Comparison of ENCODE assay signal across 1 mouse cellular context in genomic region chr11:43410291-43410690, GRCm38 (mm10).
TF ChIP-seq lines count a peak whose summit lies in the region.

No protein-coding gene starts in this region.

TF ChIP-seq in CH12.LX, 34 proteins besides CTCF, POLR2A, EP300 and RAD21 (continued from another document):
- TF ChIP-seq PAX5 (IDR thresholded peaks at IDR 0.05; ENCODE audit: low read length): no peak
- TF ChIP-seq NRF1 (IDR thresholded peaks at IDR 0.05; ENCODE audit: low read depth, low read length): no peak
- no peak for TF ChIP-seq MAZ (IDR thresholded peaks at IDR 0.05; ENCODE audit: low read depth, low read length)
- TF ChIP-seq E2F4 (IDR thresholded peaks at IDR 0.05; ENCODE audit: insufficient replicate concordance, low read depth, low read length): no peak
- TF ChIP-seq ZC3H11A (IDR thresholded peaks at IDR 0.05; ENCODE audit: low read depth, low read length): no peak
- TF ChIP-seq ELF1 (IDR thresholded peaks at IDR 0.05; ENCODE audit: low read depth, low read length): no peak; the same call in 1 of the 2 replicates
- no peak for TF ChIP-seq GABPA (IDR thresholded peaks at IDR 0.05; ENCODE audit: insufficient replicate concordance, low read depth, low read length)
- TF ChIP-seq MAX (IDR thresholded peaks at IDR 0.05; ENCODE audit: low read length): no peak
- no peak; the same call in 1 of the 2 replicates for TF ChIP-seq SIN3A (IDR thresholded peaks at IDR 0.05; ENCODE audit: low read length)
- TF ChIP-seq ZMIZ1 (IDR thresholded peaks at IDR 0.05; ENCODE audit: low read depth, low read length): 0 out of 2 replicates have a peak, but pooled peaks have one; percentile 11
- TF ChIP-seq ETS1 (conservative IDR thresholded peaks at IDR 0.05; ENCODE audit: low read depth, low read length): peak; percentile 54; the same call in 1 of the 2 replicates
- peak; percentile 15; the same call in 1 of the 2 replicates for TF ChIP-seq HCFC1 (IDR thresholded peaks at IDR 0.05; ENCODE audit: low read depth, low read length)
- no peak for TF ChIP-seq USF2 (conservative IDR thresholded peaks at IDR 0.05; ENCODE audit: low read depth, low read length)
- TF ChIP-seq POLR2AphosphoS2 (IDR thresholded peaks at IDR 0.05; ENCODE audit: low read depth, low read length): no peak
- TF ChIP-seq TBP (conservative IDR thresholded peaks at IDR 0.05; ENCODE audit: low read depth, low read length): no peak
- TF ChIP-seq NELFE (IDR thresholded peaks at IDR 0.05; ENCODE audit: low read depth, low read length): no peak
- no peak for TF ChIP-seq RCOR1 (conservative IDR thresholded peaks at IDR 0.05; ENCODE audit: low read depth, low read length)
- no peak for TF ChIP-seq JUN (IDR thresholded peaks at IDR 0.05; ENCODE audit: insufficient read depth, low read depth, low read length)
- no peak for TF ChIP-seq MXI1 (IDR thresholded peaks at IDR 0.05; ENCODE audit: low read depth, low read length)
- TF ChIP-seq KAT2A (IDR thresholded peaks at IDR 0.05; ENCODE audit: insufficient replicate concordance, low read length): no peak
- peak; percentile 76 for TF ChIP-seq BHLHE40 (IDR thresholded peaks at IDR 0.05; ENCODE audit: low read depth, low read length)
- no peak for TF ChIP-seq ZKSCAN1 (IDR thresholded peaks at IDR 0.05; ENCODE audit: borderline replicate concordance, low read depth, low read length)
- no peak for TF ChIP-seq TCF12 (IDR thresholded peaks at IDR 0.05; ENCODE audit: low read depth, low read length)
- no peak for TF ChIP-seq MAFK (IDR thresholded peaks at IDR 0.05; ENCODE audit: insufficient replicate concordance, low read length)
- no peak for TF ChIP-seq MEF2A (IDR thresholded peaks at IDR 0.05; ENCODE audit: borderline replicate concordance, low read depth, low read length)
- TF ChIP-seq JUND (conservative IDR thresholded peaks at IDR 0.05; ENCODE audit: low read depth, low read length): 0 out of 2 replicates have a peak, but pooled peaks have one; percentile 13
- no peak for TF ChIP-seq USF1 (IDR thresholded peaks at IDR 0.05; ENCODE audit: low read depth, low read length)
